Mouse (Mus musculus) olfactory bulb, adult 2 months (tissue): ENCODE results near the gene Syngr1.

ENCODE experiments used
- CTCF ChIP-seq: fragments of 200-500 bp; IDR thresholded peaks from 2 replicates; pipeline ENCODE4 v1.5.1; 2012; ENCODE audit warnings: low read depth, mild to moderate bottlenecking, low read length, moderate library complexity; ENCODE audit not compliant: insufficient read depth
- POLR2A ChIP-seq: fragments of 200-500 bp; IDR thresholded peaks from 2 replicates; pipeline ENCODE4 v1.6.1; 2012; ENCODE audit warnings: mild to moderate bottlenecking, low read depth, low read length, moderate library complexity; ENCODE audit not compliant: insufficient read depth

DNA sequence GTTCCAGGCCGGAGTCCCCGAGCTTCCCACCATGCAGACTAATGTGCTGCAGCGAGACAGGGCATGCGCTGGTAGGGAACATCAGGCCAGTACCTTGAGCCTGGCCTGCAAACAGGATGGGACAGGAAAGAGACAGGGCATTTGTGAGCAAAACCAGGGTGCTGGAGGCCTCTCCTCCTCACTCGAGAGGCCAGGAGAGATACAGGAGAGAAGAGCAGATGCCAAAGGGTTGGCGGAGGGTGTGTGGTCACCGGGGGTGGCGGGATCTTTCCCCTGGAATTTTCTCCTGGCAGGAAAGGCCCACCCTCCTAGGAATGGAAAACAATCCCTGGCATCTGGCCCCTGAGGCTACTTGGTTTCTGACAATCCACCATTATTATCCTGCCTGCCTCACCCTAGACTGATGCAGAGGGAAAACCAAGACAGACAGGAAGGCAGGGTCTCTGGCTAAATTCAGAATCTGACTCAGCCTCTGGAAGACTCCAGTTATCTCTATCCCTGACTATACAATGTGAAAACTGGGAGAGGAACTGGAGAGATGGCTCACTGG, 21.0 kb upstream of the Syngr1 start:
- TF ChIP-seq CTCF (no peak), POLR2A (no peak)
